In genomic region chr5:138966033-138966724, GRCm38 (mm10) we compare ENCODE assay signal across 11 mouse cellular contexts. TPM values are rescaled to one million over a fixed set of nuclear protein-coding genes. Genes with fewer than 3 reads are reported as not detected.
DNase-seq lines count a peak whose midpoint lies in the region; ATAC-seq and TF ChIP-seq lines count a peak whose summit lies in the region.
"Had no signal": no experiment of that assay in that cellular context is flagged by ENCODE, and none has a peak within 500 bp of the region (broad histone marks: within the 10 kb centered on the region; RNA-seq: fewer than 3 reads in every experiment).

No protein-coding gene starts in this region.

- peak; percentile 63 for ATAC-seq in heart, embryonic 16.5 days (replicated peaks; ENCODE audit: extremely low read depth, insufficient read depth, low FRiP score)
- no peak for ATAC-seq in stomach, embryonic 16.5 days (ENCODE audit: insufficient read depth, low FRiP score)
- ATAC-seq in stomach, postnatal 0 days (ENCODE audit: low FRiP score, low TSS enrichment), result no peak
- ATAC-seq in lung, postnatal 0 days, result peak; percentile 21; the same call in 1 of the 2 replicates

- 18% methylated on average over 7 of the region's 7 CpGs for WGBS in heart, embryonic 16.5 days
- 31% methylated on average over 7 of the region's 7 CpGs for WGBS in heart, adult 2 months
- 18% methylated on average over 7 of the region's 7 CpGs for WGBS in stomach, embryonic 16.5 days
- 26% methylated on average over 7 of the region's 7 CpGs for WGBS in stomach, postnatal 0 days
- 23% methylated on average over 7 of the region's 7 CpGs for WGBS in lung, postnatal 0 days

- H3K4me1 ChIP-seq in heart, embryonic 16.5 days (ENCODE audit: control insufficient read depth, insufficient read depth, low read length), result peaks cover 33% of the 10 kb centered on the region
- peaks cover 4% of the 10 kb centered on the region; the same call in 1 of the 2 replicates for H3K4me1 ChIP-seq in heart, adult 2 months (ENCODE audit: control insufficient read depth, insufficient read depth, low read length)
- H3K4me1 ChIP-seq in stomach, embryonic 16.5 days (ENCODE audit: control insufficient read depth, insufficient read depth, low read length), result peaks cover 24% of the 10 kb centered on the region
- peaks cover 4% of the 10 kb centered on the region; the same call in 1 of the 2 replicates for H3K4me1 ChIP-seq in stomach, postnatal 0 days (replicated peaks; ENCODE audit: control insufficient read depth, insufficient read depth)
- H3K4me1 ChIP-seq in lung, postnatal 0 days (ENCODE audit: insufficient read depth, low read depth, low read length), result peaks cover 16% of the 10 kb centered on the region
- H3K4me1 ChIP-seq: liver, embryonic 15.5 days had no signal

- H3K27ac ChIP-seq in heart, embryonic 16.5 days (ENCODE audit: low read length), result peak overlapping the region; percentile 46; the same call in 1 of the 2 replicates
- H3K27ac ChIP-seq in heart, adult 2 months, result no peak overlapping the region
- no peak overlapping the region for H3K27ac ChIP-seq in stomach, embryonic 16.5 days (ENCODE audit: low read length)
- no peak overlapping the region for H3K27ac ChIP-seq in stomach, postnatal 0 days (replicated peaks)
- H3K27ac ChIP-seq in lung, postnatal 0 days (ENCODE audit: low read length), result no peak overlapping the region
- H3K27ac ChIP-seq: left cerebral cortex, adult 2 months; liver, embryonic 15.5 days had no signal

- TF ChIP-seq POLR2A in heart, adult 2 months (IDR thresholded peaks at IDR 0.05; ENCODE audit: insufficient read depth, low read depth, low read length), result no peak

- no peaks in the 10 kb centered on the region for H3K36me3 ChIP-seq in heart, embryonic 16.5 days (ENCODE audit: control insufficient read depth, insufficient read depth)
- no peaks in the 10 kb centered on the region for H3K36me3 ChIP-seq in heart, adult 2 months (ENCODE audit: control insufficient read depth, insufficient read depth, low read length)
- H3K36me3 ChIP-seq in stomach, embryonic 16.5 days (ENCODE audit: control insufficient read depth, insufficient read depth, low read length), result no peaks in the 10 kb centered on the region
- no peaks in the 10 kb centered on the region for H3K36me3 ChIP-seq in stomach, postnatal 0 days (ENCODE audit: control insufficient read depth, insufficient read depth, low read length)
- no peaks in the 10 kb centered on the region for H3K36me3 ChIP-seq in lung, postnatal 0 days (ENCODE audit: insufficient read depth, low read length)
- H3K36me3 ChIP-seq: liver, embryonic 15.5 days had no signal

- no peaks in the 10 kb centered on the region for H3K79me2 ChIP-seq in heart, adult 2 months (replicated peaks; ENCODE audit: control insufficient read depth, insufficient read depth, low read length)

- intact Hi-C loops in heart, adult 2 months (cut with DNase I), result no loop called here

- no peak for DNase-seq in heart, adult 2 months
- DNase-seq in stomach, postnatal 0 days (ENCODE audit: low spot score), result no peak
- no peak for DNase-seq in lung, postnatal 0 days (ENCODE audit: low spot score)
- DNase-seq in gastrocnemius, postnatal 4 days (ENCODE audit: low spot score in 2 of 2), result no peak
- DNase-seq in right cerebral cortex, postnatal 4 days, result no peak
- DNase-seq: cerebellum, postnatal 25 days; gastrocnemius, postnatal 14 days had no signal

- no peaks in the 10 kb centered on the region for H3K9me3 ChIP-seq in heart, embryonic 16.5 days (replicated peaks; ENCODE audit: control insufficient read depth, low read length)
- H3K9me3 ChIP-seq in stomach, embryonic 16.5 days (replicated peaks; ENCODE audit: control insufficient read depth, low read length), result no peaks in the 10 kb centered on the region
- H3K9me3 ChIP-seq in stomach, postnatal 0 days (ENCODE audit: control insufficient read depth, low read length), result no peaks in the 10 kb centered on the region
- no peaks in the 10 kb centered on the region for H3K9me3 ChIP-seq in lung, postnatal 0 days (ENCODE audit: low read length)
- H3K9me3 ChIP-seq: liver, embryonic 15.5 days had no signal

- H3K27me3 ChIP-seq in heart, embryonic 16.5 days (ENCODE audit: control insufficient read depth, insufficient read depth, low read length), result no peaks in the 10 kb centered on the region
- H3K27me3 ChIP-seq in heart, adult 2 months (ENCODE audit: control insufficient read depth, insufficient read depth, low read length), result no peaks in the 10 kb centered on the region
- H3K27me3 ChIP-seq in stomach, embryonic 16.5 days (ENCODE audit: control insufficient read depth, insufficient read depth, low read length), result no peaks in the 10 kb centered on the region
- H3K27me3 ChIP-seq in stomach, postnatal 0 days (ENCODE audit: control insufficient read depth, insufficient read depth, low read length), result no peaks in the 10 kb centered on the region
- H3K27me3 ChIP-seq in lung, postnatal 0 days (replicated peaks; ENCODE audit: insufficient read depth, low read length), result no peaks in the 10 kb centered on the region
- H3K27me3 ChIP-seq: liver, embryonic 15.5 days had no signal

- TF ChIP-seq EP300 in heart, adult 2 months (IDR thresholded peaks at IDR 0.05; ENCODE audit: insufficient read depth, low read depth, low read length), result no peak
- no peak for TF ChIP-seq EP300 in stomach, postnatal 0 days (optimal IDR thresholded peaks at IDR 0.05)
- no peak for TF ChIP-seq EP300 in lung, postnatal 0 days (IDR thresholded peaks at IDR 0.05)

- no peak for TF ChIP-seq CTCF in heart, adult 2 months (IDR thresholded peaks at IDR 0.05)
- no peak for TF ChIP-seq CTCF in stomach, postnatal 0 days (IDR thresholded peaks at IDR 0.05; ENCODE audit: low read depth)
- TF ChIP-seq CTCF in lung, postnatal 0 days (IDR thresholded peaks at IDR 0.05), result no peak

- peak overlapping the region; percentile 30; the same call in 1 of the 2 replicates for H3K4me2 ChIP-seq in heart, embryonic 16.5 days (ENCODE audit: low read depth, low read length)
- no peak overlapping the region for H3K4me2 ChIP-seq in stomach, embryonic 16.5 days (ENCODE audit: low read depth, low read length)
- no peak overlapping the region for H3K4me2 ChIP-seq in stomach, postnatal 0 days (replicated peaks; ENCODE audit: low read depth)
- H3K4me2 ChIP-seq in lung, postnatal 0 days (replicated peaks; ENCODE audit: low read depth, low read length), result no peak overlapping the region
- H3K4me2 ChIP-seq: liver, embryonic 15.5 days had no signal

- H3K9ac ChIP-seq in heart, embryonic 16.5 days (ENCODE audit: low read length), result peak overlapping the region; percentile 30; the same call in 1 of the 2 replicates
- H3K9ac ChIP-seq in heart, adult 2 months (ENCODE audit: low read depth, low read length), result no peak overlapping the region
- peak overlapping the region; percentile 32; the same call in 1 of the 2 replicates for H3K9ac ChIP-seq in stomach, embryonic 16.5 days (ENCODE audit: low read length)
- no peak overlapping the region for H3K9ac ChIP-seq in stomach, postnatal 0 days (ENCODE audit: low read length)
- no peak overlapping the region for H3K9ac ChIP-seq in lung, postnatal 0 days (replicated peaks; ENCODE audit: low read depth)
- H3K9ac ChIP-seq: liver, embryonic 15.5 days had no signal

- no peak overlapping the region for H3K4me3 ChIP-seq in heart, embryonic 16.5 days (ENCODE audit: low read length)
- H3K4me3 ChIP-seq in heart, adult 2 months, result no peak overlapping the region
- no peak overlapping the region for H3K4me3 ChIP-seq in stomach, embryonic 16.5 days (replicated peaks; ENCODE audit: low read length)
- H3K4me3 ChIP-seq in stomach, postnatal 0 days (ENCODE audit: low read depth, low read length), result no peak overlapping the region
- no peak overlapping the region for H3K4me3 ChIP-seq in lung, postnatal 0 days (ENCODE audit: low read depth, low read length)
- H3K4me3 ChIP-seq: left cerebral cortex, adult 2 months; liver, embryonic 15.5 days had no signal

RNA-seq across cellular contexts. Expression of gene Pdgfa, which starts 31.0 kb away (rescaled TPM):
- 54.0 and 56.0 TPM in 2 replicates for polyA plus RNA-seq in heart, embryonic 16.5 days (2015; fragmentation: Nextera tagmentation; extraction: Ambion mirVana)
- 10 to 100 TPM; 19.6 to 20.7 TPM for total RNA-seq in heart, adult 2 months (2021)
- 13.2 and 14.2 TPM in 2 replicates for polyA plus RNA-seq in heart, adult 2 months (2012; rRNA removed)
- polyA plus RNA-seq in stomach, embryonic 16.5 days (2015; fragmentation: Nextera tagmentation; extraction: Ambion mirVana), result 48.5 and 52.3 TPM in 2 replicates
- 56.5 and 60.4 TPM in 2 replicates for polyA plus RNA-seq in stomach, postnatal 0 days (2015; fragmentation: Nextera tagmentation; extraction: Ambion mirVana)
- polyA plus RNA-seq in lung, postnatal 0 days (2015; fragmentation: Nextera tagmentation; extraction: Ambion mirVana), result 108 and 114 TPM in 2 replicates
- 10 to 100 TPM; 39.3 to 39.7 TPM for total RNA-seq in gastrocnemius, postnatal 4 days (2021)

Comparison
In these comparisons a context has a peak if more than half of its experiments do, and no peak if none do; other contexts are left out.
1. H3K9ac ChIP-seq: peak in heart, embryonic 16.5 days (single experiment) and stomach, embryonic 16.5 days (single experiment); none in heart, adult 2 months (single experiment), stomach, postnatal 0 days (single experiment) and lung, postnatal 0 days (single experiment).
2. ATAC-seq: peak in heart, embryonic 16.5 days (single experiment) and lung, postnatal 0 days (single experiment); none in stomach, embryonic 16.5 days (single experiment) and stomach, postnatal 0 days (single experiment).